Mouse (Mus musculus): ENCODE data around the gene Lrp2. TPM values are rescaled to one million over a fixed set of nuclear protein-coding genes. Genes with fewer than 3 reads are reported as not detected.

Gene Lrp2
- total RNA-seq, 2 experiments from 2014 or later: 1.1 to 1.4 TPM

GRCm38 (mm10) chr2:69530691-69531527 lies 55.0 kb downstream of the Lrp2 start:
- no peak for DNase-seq (ENCODE audit: low spot score)
- intact Hi-C loops (cut with DNase I): no loop called here

- no peak for DNase-seq (ENCODE audit: low spot score)
- intact Hi-C loops (cut with DNase I): no loop called here
Measured at GRCm38 (mm10) chr2:69530126-69530525, 55.7 kb downstream of the Lrp2 start.

- DNase-seq (ENCODE audit: low spot score): no peak
- intact Hi-C loops (cut with DNase I): no loop called here
Measured at GRCm38 (mm10) chr2:69520273-69520672, 65.6 kb downstream of the Lrp2 start.

GRCm38 (mm10) chr2:69518307-69518706 lies 67.6 kb downstream of the Lrp2 start:
- DNase-seq (ENCODE audit: low spot score): no peak
- intact Hi-C loops (cut with DNase I): no loop called here

- intact Hi-C loops (cut with DNase I): no loop called here
- no peak for DNase-seq (ENCODE audit: low spot score)
Measured at GRCm38 (mm10) chr2:69511766-69512165, 74.1 kb downstream of the Lrp2 start.

GRCm38 (mm10) chr2:69500357-69500756 lies 85.5 kb downstream of the Lrp2 start:
- DNase-seq (ENCODE audit: low spot score): no peak
- intact Hi-C loops (cut with DNase I): no loop called here

- DNase-seq (ENCODE audit: low spot score): no peak
- intact Hi-C loops (cut with DNase I): no loop called here
Measured at GRCm38 (mm10) chr2:69493130-69493529, 92.7 kb downstream of the Lrp2 start.

GRCm38 (mm10) chr2:69480965-69481364 lies 104.9 kb downstream of the Lrp2 start:
- intact Hi-C loops (cut with DNase I): no loop called here
- DNase-seq (ENCODE audit: low spot score): no peak

- no peak for DNase-seq (ENCODE audit: low spot score)
Measured at GRCm38 (mm10) chr2:69479859-69480258, 106.0 kb downstream of the Lrp2 start.

GRCm38 (mm10) chr2:69476901-69477300 lies 109.0 kb downstream of the Lrp2 start:
- DNase-seq (ENCODE audit: low spot score): no peak
- intact Hi-C loops (cut with DNase I): no loop called here

More at GRCm38 (mm10) chr2:69479859-69480258, 106.0 kb downstream of the Lrp2 start:
- intact Hi-C loops (cut with DNase I): no loop called here

- DNase-seq (ENCODE audit: low spot score): no peak
- intact Hi-C loops (cut with DNase I): no loop called here
Measured at GRCm38 (mm10) chr2:69475177-69475576, 110.7 kb downstream of the Lrp2 start.

GRCm38 (mm10) chr2:69471837-69472236 lies 114.0 kb downstream of the Lrp2 start:
- intact Hi-C loops (cut with DNase I): no loop called here
- DNase-seq (ENCODE audit: low spot score): no peak

GRCm38 (mm10) chr2:69463609-69464008 lies 122.3 kb downstream of the Lrp2 start:
- no peak for DNase-seq (ENCODE audit: low spot score)
- intact Hi-C loops (cut with DNase I): no loop called here

- intact Hi-C loops (cut with DNase I): no loop called here
- DNase-seq (ENCODE audit: low spot score): no peak
Measured at GRCm38 (mm10) chr2:69459481-69459880, 126.4 kb downstream of the Lrp2 start.

GRCm38 (mm10) chr2:69451128-69451527 lies 134.7 kb downstream of the Lrp2 start:
- DNase-seq (ENCODE audit: low spot score): no peak
- intact Hi-C loops (cut with DNase I): no loop called here

GRCm38 (mm10) chr2:69448581-69448980 lies 137.3 kb downstream of the Lrp2 start:
- intact Hi-C loops (cut with DNase I): no loop called here
- DNase-seq (ENCODE audit: low spot score): no peak

- DNase-seq (ENCODE audit: low spot score): no peak
- intact Hi-C loops (cut with DNase I): no loop called here
Measured at GRCm38 (mm10) chr2:69445896-69446472, 139.9 kb downstream of the Lrp2 start.

- DNase-seq (ENCODE audit: low spot score): no peak
- intact Hi-C loops (cut with DNase I): no loop called here
Measured at GRCm38 (mm10) chr2:69441656-69442055, 144.2 kb downstream of the Lrp2 start.

GRCm38 (mm10) chr2:69428116-69428515 lies 157.7 kb downstream of the Lrp2 start:
- DNase-seq (ENCODE audit: low spot score): no peak
- intact Hi-C loops (cut with DNase I): loop anchor here (1.0 to 10.0 kb wide), 4 partner anchors 151 to 865 kb away; no protein-coding TSS in a partner anchor

GRCm38 (mm10) chr2:69427141-69427540 lies 158.7 kb downstream of the Lrp2 start:
- intact Hi-C loops (cut with DNase I): loop anchor here (10.0 kb wide), 1 partner anchor 322 kb away; no protein-coding TSS in a partner anchor
- no peak for DNase-seq (ENCODE audit: low spot score)

- intact Hi-C loops (cut with DNase I): loop anchor here (10.0 kb wide), 1 partner anchor 321 kb away; no protein-coding TSS in a partner anchor
- DNase-seq (ENCODE audit: low spot score): no peak
Measured at GRCm38 (mm10) chr2:69426081-69426480, 159.8 kb downstream of the Lrp2 start.

All from heart, postnatal 25 days (tissue).